In the genomic region with DNA sequence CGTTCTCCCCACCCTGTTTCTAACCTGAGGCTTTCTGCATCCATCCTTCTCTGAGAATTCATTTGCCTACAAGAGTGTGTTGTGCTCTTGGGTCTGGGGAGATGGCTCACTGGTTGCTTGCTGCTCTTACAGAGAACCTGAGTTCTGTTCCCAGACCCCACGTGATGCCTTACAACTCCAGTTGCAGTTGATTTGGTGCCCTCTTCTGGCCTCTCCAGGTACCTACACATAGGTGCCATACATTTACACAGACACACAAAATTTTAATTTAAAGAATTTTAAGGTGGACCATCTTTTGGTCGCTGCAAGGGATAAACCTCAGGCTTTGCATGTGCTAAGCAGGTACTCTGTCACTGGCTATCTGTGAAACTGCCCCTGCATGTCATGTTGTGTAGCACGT, we compare ENCODE assay signal across 1 mouse cellular context.
TF ChIP-seq lines count a peak whose summit lies in the region.

No protein-coding gene starts in this region.

TF ChIP-seq in ES-E14, 5 proteins besides CTCF, POLR2A, EP300 and RAD21:
- no peak for TF ChIP-seq CHD2 (IDR thresholded peaks at IDR 0.05; ENCODE audit: low read depth, low read length)
- TF ChIP-seq ZNF384 (IDR thresholded peaks at IDR 0.05; ENCODE audit: low read depth, low read length), result no peak
- no peak for TF ChIP-seq MAFK (IDR thresholded peaks at IDR 0.05; ENCODE audit: insufficient read depth, low read depth, low read length)
- TF ChIP-seq HCFC1 (IDR thresholded peaks at IDR 0.05; ENCODE audit: borderline replicate concordance, insufficient read depth, low read length), result no peak
- no peak for TF ChIP-seq ZC3H11A (IDR thresholded peaks at IDR 0.05; ENCODE audit: borderline replicate concordance, low read depth, low read length)
